Mouse (Mus musculus) MEL (cell line): ENCODE data around the gene Cenpt.

ENCODE experiments used
- CTCF ChIP-seq, 3 experiments: IDR thresholded peaks in 2 of 3; conservative IDR thresholded peaks in 1 of 3; 2 replicates each; pipeline ENCODE4 v1.5.1; 2011 to 2012; ENCODE audit warnings: low read length in 3 of 3, low read depth in 2 of 3, mild to moderate bottlenecking in 2 of 3, improper control_type of control experiment in 1 of 3, inconsistent platforms in 1 of 3, mixed read lengths in 1 of 3, moderate library complexity in 1 of 3; ENCODE audit not compliant: control insufficient read depth in 1 of 3, insufficient read depth in 1 of 3, poor library complexity in 1 of 3, severe bottlenecking in 1 of 3
- EP300 ChIP-seq, 2 experiments: IDR thresholded peaks; 2 replicates each; pipeline ENCODE4 v1.6.1; 2011; ENCODE audit warnings: improper control_type of control experiment in 2 of 2, low read length in 2 of 2, low read depth in 1 of 2, mild to moderate bottlenecking in 1 of 2
- NELFE ChIP-seq: IDR thresholded peaks from 2 replicates; pipeline ENCODE4 v1.6.1; 2011; ENCODE audit warnings: low read depth, low read length, improper control_type of control experiment
- POLR2A ChIP-seq, 2 experiments: IDR thresholded peaks; 2 replicates each; pipeline ENCODE4 v1.6.1; 2011 to 2012; ENCODE audit warnings: low read length in 2 of 2, mild to moderate bottlenecking in 2 of 2, control low read depth in 1 of 2, improper control_type of control experiment in 1 of 2, low read depth in 1 of 2, moderate library complexity in 1 of 2; ENCODE audit not compliant: control insufficient read depth in 1 of 2, insufficient read depth in 1 of 2, poor library complexity in 1 of 2
- ZNF384 ChIP-seq: IDR thresholded peaks from 2 replicates; pipeline ENCODE4 v1.6.1; 2012; ENCODE audit warnings: low read depth, mild to moderate bottlenecking, inconsistent platforms, low read length, improper control_type of control experiment

DNA sequence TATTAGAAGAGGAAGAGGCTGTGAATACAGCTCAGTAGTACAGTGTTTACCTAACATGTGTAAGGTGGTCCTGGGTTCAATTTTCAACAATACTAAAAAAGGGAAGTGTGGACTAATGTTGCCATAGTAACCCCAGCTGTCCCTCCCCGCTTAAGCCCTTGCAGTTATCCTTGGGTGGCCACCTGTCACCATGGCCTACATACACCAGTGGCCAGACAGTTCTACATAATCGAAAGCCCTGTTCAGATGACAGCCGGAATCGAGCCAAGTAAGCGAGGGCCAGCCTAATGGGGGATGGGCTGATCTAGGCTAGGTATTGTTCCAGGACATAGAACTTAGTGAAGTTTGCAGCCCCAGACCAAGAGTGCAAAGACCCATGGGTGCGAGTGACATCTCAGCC is 16.1 kb downstream of the Cenpt start:
- TF ChIP-seq NELFE (no peak), POLR2A (IDR thresholded peaks at IDR 0.05; ENCODE audit: control insufficient read depth in 1 of 2, insufficient read depth in 1 of 2, low read depth in 1 of 2, low read length in 2 of 2, poor library complexity in 1 of 2) (no peak), CTCF (IDR thresholded peaks at IDR 0.05 in 2 of 3, conservative IDR thresholded peaks at IDR 0.05 in 1 of 3; ENCODE audit: control insufficient read depth in 1 of 3, insufficient read depth in 1 of 3, low read depth in 2 of 3, low read length in 3 of 3, poor library complexity in 1 of 3, severe bottlenecking in 1 of 3) (no peak), EP300 (IDR thresholded peaks at IDR 0.05; ENCODE audit: low read depth in 1 of 2, low read length in 2 of 2) (no peak), ZNF384 (no peak)
